Mouse (Mus musculus) embryonic fibroblast, embryonic 13.5 days (primary cell): ENCODE results near the gene Crebbp. TPM values are rescaled to one million over a fixed set of nuclear protein-coding genes. Genes with fewer than 3 reads are reported as not detected.
A peak's percentile ranks its signal among the peaks of the same experiment; 100 is the strongest.
"Not testable (repeated sequence)": the region's sequence is repeated elsewhere in the genome, so short reads cannot be mapped to it uniquely, and the experiment has no call there.

Experiments
- H3K27ac ChIP-seq: 2 replicates; pipeline ENCODE4 v1.5.1; 2012; ENCODE audit warnings: low read length, control low read depth, inconsistent platforms; ENCODE audit not compliant: insufficient read depth
- H3K4me1 ChIP-seq: 2 replicates; pipeline ENCODE4 v1.6.1; 2011; ENCODE audit warnings: low read length; ENCODE audit not compliant: control insufficient read depth, insufficient read depth
- H3K4me3 ChIP-seq: 2 replicates; pipeline ENCODE4 v1.5.1; 2011; ENCODE audit warnings: mild to moderate bottlenecking, control low read depth, low read length; ENCODE audit not compliant: insufficient read depth
- CTCF ChIP-seq: IDR thresholded peaks from 2 replicates; pipeline ENCODE4 v1.5.1; 2011; ENCODE audit warnings: mild to moderate bottlenecking, control low read depth, low read length, moderate library complexity, borderline replicate concordance; ENCODE audit not compliant: insufficient read depth
- POLR2A ChIP-seq: IDR thresholded peaks from 2 replicates; pipeline ENCODE4 v1.6.1; 2011; ENCODE audit warnings: low read depth, mild to moderate bottlenecking, control low read depth, low read length, moderate library complexity
- polyA plus RNA-seq: library from polyadenylated mRNA; stranded (reverse); fragments of >200 nt; gene quantifications from 2 replicates; pipeline ENCODE4 v1.2.4, GENCODE M21; 2011; ENCODE audit warnings: low read depth; ENCODE audit not compliant: missing spikeins, insufficient read length

Crebbp gene
- polyA plus RNA-seq = 47.2 and 62.2 TPM in 2 replicates

GRCm38 (mm10) chr16:4213799-4214551, at the start of gene Crebbp:
Gene Crebbp, minus strand, starts transcription at chr16:4213997.
- Histone ChIP-seq H3K4me1 (peaks cover 5% of the 10 kb centered on the region; the same call in 1 of the 2 replicates), H3K27ac (peak within 1 kb of the TSS; percentile 83; the same call in 1 of the 2 replicates), H3K4me3 (peak within 1 kb of the TSS; percentile 95)
- TF ChIP-seq CTCF (no peak), POLR2A (peak; percentile 88)

- no peak for TF ChIP-seq POLR2A
- TF ChIP-seq CTCF = no peak
- H3K27ac ChIP-seq = no peak overlapping the region
- no peak overlapping the region for H3K4me3 ChIP-seq
- no peaks in the 10 kb centered on the region; the same call in 1 of the 2 replicates for H3K4me1 ChIP-seq
Observed at GRCm38 (mm10) chr16:4263486-4263885, 49.7 kb upstream of the Crebbp start.

DNA sequence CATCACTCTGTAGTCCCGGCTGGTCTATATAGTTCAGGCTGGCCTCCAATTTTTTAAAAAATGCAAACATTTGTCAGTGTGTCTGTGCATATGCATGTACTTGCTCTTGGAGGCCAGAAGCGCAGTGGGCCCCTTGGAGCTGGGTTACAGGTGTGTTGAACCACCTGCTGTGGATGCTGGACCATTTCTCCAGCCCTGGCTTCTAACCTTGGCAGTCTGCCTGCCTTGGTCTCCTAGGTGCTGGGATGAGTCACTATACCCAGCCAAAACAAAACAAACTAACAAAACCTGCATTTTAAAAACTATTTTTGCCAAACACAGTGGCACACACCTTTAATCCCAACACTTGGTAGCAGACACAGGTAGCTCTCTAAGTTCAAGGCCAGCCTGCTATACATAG, 43.7 kb upstream of the Crebbp start:
- Histone ChIP-seq H3K27ac (no peak overlapping the region), H3K4me1 (no peaks in the 10 kb centered on the region), H3K4me3 (no peak overlapping the region)
- TF ChIP-seq POLR2A = no peak
- TF ChIP-seq CTCF = no peak

GRCm38 (mm10) chr16:4248791-4249190, 35.0 kb upstream of the Crebbp start:
- Histone ChIP-seq H3K4me1 (no peaks in the 10 kb centered on the region), H3K4me3 (no peak overlapping the region), H3K27ac (no peak overlapping the region)
- TF ChIP-seq POLR2A = no peak
- TF ChIP-seq CTCF = no peak

- H3K4me1 ChIP-seq, H3K4me3 ChIP-seq, H3K27ac ChIP-seq: not testable (repeated sequence)
Observed at GRCm38 (mm10) chr16:4245241-4245640, 31.4 kb upstream of the Crebbp start.

- H3K27ac ChIP-seq = no peak overlapping the region
- H3K4me1 ChIP-seq = no peaks in the 10 kb centered on the region
- no peak overlapping the region for H3K4me3 ChIP-seq
- TF ChIP-seq POLR2A (no peak), CTCF (no peak)
Observed at GRCm38 (mm10) chr16:4236131-4236530, 22.3 kb upstream of the Crebbp start.

GRCm38 (mm10) chr16:4235587-4235986, 21.8 kb upstream of the Crebbp start:
- TF ChIP-seq CTCF (no peak), POLR2A (no peak)
- H3K4me1 ChIP-seq = no peaks in the 10 kb centered on the region
- H3K4me3 ChIP-seq = no peak overlapping the region
- H3K27ac ChIP-seq = no peak overlapping the region

DNA sequence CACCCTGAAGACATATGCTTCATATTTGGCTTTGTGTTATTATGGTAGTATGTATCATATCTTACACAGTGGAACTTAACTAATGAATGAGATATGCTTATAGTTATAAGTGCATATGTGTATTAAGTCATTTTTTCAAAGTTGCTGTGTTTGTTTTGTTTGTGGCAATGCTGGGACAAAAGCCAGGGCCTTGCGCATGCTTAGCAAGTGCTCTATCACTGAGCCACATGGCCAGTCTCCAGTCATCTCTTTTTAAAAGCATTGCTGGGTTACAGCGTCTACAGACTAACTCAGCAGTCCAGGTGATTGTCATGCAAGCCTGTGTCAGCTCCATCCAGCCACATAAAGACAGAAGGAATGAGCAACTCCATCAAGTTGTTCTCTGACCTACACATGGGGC, 12.0 kb upstream of the Crebbp start:
- Histone ChIP-seq H3K4me3 (no peak overlapping the region), H3K27ac (no peak overlapping the region), H3K4me1 (no peaks in the 10 kb centered on the region)
- TF ChIP-seq POLR2A (no peak), CTCF (no peak)

DNA sequence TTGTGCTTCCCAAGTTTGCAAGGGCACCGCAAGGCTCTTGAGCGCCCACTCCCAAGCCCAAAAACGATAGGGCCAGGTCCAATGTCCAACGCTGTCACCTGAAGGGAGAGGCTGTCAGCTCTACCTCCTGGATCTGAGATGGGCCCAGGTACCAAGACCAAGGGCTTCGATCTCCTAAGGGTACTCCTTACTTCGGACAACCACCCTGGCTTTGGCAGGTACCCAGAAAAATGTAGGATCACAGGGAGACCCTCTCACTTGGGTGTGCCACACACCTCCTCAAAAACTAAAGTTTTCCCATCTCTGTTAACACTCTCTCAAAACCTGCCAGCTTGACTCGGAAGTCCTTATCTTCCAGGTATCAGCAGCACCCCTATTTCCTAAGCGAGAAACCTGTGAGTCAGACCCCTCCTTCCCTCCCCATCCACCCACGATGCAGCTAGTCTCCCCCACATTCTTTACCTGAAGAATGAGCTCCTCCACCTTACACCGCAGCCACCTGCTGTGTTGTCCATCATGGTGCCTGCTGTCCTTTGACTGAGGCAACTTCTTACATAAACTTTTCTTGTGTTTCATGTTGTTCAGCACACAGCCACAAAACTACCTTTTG, 939 bp upstream of the Crebbp start:
- H3K27ac ChIP-seq = no peak overlapping the region
- H3K4me1 ChIP-seq = peaks cover 5% of the 10 kb centered on the region; the same call in 1 of the 2 replicates
- TF ChIP-seq CTCF (no peak), POLR2A (0 out of 2 replicates have a peak, but pooled peaks have one; percentile 12)
- H3K4me3 ChIP-seq = peak overlapping the region; percentile 36
